Mouse (Mus musculus) cerebellum, postnatal 14 days (tissue): ENCODE results near the gene Ahsg.
A peak's percentile ranks its signal among the peaks of the same experiment; 100 is the strongest.

Experiments used
- DNase-seq, 2 experiments: peaks; one replicate each; pipeline ENCODE4 v3.0.0; 2021; ENCODE audit warnings: mixed read lengths in 2 of 2

Gene Ahsg

DNA sequence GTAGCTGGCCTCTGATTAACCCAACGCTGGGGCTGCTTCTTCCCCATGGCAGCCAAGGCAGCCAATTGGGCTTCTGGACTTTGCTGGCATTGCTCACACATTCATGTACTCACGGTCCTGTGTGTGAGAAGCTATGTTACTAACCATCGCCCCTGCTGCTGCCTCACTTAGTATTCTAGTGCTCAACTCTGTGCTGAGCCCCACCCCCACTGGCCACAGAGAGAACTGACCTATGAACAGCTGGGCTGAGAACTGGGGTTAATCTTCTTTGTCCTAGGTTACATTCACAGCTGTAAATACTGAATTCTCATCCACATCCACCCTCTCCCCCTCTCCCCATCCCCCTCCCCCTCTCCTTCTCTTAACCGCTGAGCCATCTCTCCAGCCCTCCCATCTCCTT, 2.2 kb upstream of the Ahsg start:
- DNase-seq: no peak

DNA sequence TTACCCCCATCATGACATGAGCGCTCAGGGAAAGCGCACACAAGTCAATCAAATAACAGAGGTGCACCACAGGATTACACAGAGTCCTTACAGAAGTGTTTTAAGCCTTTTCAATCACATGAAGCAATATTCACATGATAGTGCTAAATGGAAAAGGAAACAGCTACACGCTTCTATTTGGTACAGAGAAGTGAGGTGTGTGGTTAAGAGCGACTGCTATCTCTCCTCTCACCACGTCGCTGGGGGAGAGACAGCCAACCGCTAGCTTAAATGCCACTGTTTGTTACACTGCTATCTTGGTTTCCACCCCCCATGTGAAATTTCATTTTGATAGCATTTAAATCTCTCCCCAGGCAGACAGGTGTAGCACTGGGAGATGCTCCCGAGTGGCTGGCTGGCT, 1.4 kb upstream of the Ahsg start:
- no peak for DNase-seq

DNA sequence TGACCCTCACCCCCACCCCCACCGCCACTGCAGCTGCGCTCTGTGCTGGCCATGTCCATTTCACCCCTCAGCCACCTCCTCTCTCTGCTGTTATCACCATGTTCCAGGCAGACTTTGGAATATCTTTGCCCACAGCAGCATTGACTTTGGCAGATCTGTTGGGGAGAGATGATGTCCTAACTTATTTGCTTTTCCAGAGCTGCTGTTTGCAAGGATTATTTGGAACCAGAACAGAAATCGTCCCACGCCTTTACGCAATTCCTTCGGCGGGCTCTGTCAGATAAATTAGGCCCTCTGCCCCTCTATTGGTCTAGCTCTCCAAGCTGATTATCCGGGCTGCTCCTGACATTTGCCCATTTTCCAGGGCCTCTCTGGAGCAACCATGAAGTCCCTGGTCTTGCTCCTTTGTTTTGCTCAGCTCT, 667 bp downstream of the Ahsg start:
- no peak for DNase-seq

DNA sequence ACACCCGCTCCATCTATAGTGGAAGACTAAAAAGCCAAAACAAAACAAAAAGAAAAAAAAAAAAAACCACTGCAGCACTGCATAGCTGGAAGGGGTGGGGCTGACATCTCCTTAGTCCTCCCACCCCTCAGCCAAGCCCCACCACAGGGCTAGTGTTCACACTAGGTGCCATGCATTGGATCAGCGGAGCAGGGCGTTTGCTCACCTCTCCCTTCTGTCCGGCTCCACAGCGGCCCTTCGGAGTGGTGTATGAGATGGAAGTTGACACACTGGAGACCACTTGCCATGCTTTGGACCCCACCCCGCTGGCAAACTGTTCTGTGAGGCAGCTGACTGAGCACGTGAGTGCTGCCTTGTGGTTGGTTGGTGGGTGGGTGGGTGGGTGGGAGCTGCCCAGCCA, 3.0 kb downstream of the Ahsg start:
- no peak for DNase-seq

DNA sequence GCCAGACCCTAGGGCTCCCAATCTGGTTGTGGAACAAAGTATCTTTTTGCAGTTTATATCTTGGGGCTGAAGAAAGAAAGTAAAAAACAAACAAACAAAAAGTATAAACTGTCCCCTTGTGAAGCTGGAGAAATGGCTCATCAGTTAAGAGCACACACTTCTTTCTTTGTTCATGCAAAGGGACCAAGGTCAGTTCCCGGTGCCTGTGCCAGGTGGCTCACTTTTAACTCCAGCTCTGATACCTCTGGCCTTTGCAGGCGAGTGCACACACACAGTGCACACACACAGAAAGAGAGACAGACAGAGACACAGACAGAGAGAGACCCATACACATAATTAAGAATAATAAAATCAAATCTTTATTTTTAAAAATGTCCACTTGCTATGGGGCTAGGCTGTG, 5.5 kb downstream of the Ahsg start:
- DNase-seq: no peak

DNA sequence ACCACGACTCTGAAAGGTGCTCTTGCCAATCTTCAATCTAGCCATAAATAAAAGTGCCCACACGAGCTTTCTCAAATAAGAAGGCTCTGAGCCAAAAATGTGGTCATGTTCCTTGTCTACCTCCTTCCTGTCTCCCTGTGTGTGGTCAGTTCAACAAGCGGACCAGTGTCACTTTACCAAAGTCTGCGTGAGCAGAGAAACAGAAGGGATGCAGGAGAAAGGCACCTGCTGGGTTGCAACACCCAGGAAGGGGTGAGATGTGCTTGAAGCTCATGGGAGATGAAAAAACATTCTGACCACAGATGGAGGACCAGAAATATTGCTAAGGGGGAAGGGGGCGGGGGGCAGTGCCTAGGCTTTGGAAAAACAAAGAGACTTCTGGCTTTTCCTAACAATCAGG, 8.3 kb downstream of the Ahsg start:
- DNase-seq: no peak

DNA sequence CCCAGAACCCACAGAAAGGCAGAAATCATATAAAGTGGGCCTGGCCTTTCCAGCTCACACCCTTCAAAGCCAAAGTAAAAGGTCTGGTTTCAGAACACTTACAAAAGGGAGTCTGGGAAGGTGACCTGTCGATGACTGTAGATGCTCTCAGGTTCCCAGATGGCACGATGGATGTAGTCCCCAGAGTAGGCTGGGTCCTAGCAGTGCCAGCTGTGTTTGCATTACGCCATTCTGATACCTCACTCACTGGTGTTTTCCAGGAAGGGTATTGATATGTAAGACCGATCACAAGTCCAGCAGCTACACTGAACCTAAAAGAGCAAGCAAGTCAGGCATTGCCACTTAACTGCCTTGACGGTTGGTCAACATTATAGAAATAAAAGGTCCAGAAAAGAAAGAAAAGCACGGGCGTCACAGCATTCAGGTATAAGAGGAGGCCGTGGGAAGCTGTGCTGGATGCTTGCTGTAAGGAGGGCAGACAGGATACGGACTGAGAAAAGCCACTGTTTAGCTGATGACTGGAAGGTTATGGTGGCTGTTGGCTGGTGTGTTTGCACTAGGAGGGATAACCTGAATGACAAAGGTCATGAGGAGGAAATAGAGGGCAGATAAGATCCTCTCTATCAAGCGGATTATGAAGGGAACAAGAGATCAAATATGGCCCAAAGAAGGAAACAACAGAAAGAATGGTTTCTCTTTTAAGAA, 8.9 kb downstream of the Ahsg start:
- no peak for DNase-seq

DNA sequence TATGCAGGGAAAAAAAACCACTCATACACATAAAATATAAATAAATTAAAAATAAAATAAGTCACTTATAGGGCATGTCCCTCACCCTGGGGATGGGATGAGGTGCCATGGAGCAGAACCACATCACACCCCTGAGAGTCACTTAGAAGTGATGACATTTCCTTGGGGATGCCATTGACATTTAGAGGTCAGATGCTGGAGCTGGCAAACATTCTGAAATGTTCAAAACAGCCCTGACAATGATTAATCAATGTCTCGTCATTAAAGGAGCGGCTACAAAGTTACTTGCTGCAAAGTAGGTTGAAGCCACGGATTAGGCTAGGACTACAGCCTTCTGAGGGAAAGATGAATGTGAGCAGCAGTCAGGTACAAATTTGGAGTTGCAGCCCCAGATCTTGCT, 10.2 kb downstream of the Ahsg start:
- DNase-seq: no peak

DNA sequence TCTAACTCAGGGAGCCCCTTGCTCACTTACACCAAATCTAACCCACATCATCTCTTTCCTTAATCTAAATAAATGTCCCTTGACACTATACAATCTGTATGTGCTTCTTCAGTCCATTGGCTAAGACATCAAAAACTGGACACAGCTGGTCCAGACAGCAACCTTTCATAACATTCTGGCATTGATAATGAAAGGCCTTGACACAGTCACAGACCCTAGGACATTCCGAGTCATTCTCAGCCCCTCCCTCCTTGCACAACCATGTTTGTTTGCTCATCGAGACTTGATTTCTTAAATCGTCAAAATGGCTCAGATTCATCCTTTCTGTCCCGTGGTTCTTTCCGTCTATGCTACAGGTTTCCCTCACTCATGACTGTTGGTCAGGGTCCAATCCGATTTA, 18.2 kb downstream of the Ahsg start:
- DNase-seq: no peak

DNA sequence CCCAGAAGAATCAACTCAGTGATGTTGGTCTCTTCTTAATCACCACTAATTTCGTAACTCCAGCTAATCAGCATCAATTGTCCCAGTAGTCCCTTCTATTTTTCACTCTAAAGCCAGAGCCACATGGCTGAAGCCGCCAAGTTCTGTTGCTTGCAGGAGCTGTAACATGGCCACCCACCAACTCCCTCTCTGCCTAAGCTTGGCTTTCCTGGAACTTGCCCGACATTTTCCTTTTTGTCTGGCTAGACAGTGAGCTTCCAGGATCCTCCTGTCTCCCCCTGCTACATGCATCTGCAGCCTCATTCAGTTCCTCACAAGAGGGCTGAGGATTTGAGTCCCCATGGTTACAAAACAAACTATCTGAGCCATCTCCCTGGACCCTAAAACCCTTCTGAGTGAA, 20.9 kb downstream of the Ahsg start:
- peak in 1 of 2 experiments; percentile 8 for DNase-seq

DNA sequence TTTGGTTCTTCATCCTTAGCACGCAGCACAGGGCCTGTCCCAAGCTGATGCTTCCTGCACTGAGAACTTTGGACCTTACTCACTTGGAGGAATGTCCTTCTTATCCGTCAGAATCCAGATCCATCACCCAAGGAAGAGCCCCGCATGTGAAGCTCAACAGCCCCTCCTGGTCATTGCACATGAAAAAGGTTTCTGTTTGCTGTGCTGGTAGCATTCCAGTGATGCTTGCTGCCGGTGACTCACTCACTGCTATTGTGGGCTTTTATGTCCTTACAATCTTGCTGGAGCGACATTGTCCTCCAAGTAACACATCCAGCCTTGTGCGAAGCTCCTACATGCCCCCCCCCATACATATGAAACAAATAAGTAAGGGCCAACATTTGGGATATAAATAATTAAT, 21.8 kb downstream of the Ahsg start:
- DNase-seq: no peak

DNA sequence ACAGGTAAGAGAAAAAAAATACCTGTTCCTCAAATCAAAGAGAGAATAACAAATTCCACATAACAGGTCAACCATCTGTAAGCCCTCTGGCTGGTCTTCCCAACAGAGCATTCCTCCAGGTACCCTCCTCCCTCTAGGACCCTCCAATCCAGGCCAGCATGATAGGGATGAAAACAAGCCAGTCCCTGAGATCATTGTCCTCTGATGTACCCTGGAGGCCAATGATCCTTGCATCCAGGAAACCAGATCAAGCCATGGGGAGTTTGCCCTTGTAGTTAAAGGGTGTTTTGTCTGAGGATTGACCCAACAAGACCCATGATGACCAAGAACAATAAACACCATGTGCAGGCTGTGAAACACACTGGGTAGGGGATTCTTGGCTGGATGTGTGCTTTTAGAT, 23.2 kb downstream of the Ahsg start:
- no peak for DNase-seq

DNA sequence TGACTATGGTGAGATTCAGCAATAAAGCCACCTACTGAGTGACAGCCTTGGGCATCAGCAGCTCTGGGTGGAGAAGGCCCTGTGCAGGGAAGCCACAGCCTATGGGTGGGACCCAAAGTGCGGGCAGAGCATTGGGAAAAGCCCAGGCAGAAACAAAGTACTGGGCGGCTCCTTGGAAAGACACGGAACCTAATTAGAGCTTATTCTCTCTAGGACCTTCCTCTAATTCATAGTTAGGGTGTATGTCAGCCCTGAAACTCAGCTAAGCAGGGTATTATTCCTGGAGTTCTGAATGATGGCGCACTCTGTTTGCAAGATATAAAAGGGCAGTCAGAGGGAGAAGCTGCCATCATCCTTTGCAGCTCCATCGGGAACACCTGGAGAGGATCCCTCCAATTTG, 27.0 kb downstream of the Ahsg start, which contains the start of gene Fetub:
Fetub (plus strand) TSS at position 301 of the 400 bp plus-strand sequence.
- DNase-seq: no peak

DNA sequence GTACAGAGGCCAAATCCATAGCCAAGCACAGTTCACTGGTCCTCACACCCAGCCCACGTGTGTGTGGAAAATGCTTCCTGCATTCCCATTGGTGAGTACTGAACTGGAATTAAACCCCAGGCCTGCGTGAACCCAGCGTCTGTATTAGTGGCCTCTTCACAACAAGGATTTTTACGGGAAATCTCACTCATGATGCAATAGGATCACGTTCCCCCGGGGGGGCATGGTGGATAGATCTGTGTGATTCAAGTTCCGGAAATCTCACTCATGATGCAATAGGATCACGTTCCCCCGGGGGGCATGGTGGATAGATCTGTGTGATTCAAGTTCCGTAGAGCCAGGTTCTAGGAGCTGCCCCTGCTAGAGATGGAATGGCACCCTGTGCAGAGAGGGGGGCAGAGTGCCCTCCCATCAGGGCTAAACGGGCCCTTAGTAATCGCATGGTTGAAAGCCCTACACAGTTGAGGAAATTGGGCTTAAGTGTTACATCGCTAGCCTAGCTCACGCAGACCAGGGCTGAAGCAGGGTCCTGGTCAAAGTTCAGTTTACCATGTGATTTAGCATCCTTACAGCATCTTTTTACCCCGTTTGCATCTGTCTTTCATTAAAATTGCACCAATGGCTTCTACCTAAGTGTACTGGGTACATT, 27.7 kb downstream of the Ahsg start:
- DNase-seq: no peak

DNA sequence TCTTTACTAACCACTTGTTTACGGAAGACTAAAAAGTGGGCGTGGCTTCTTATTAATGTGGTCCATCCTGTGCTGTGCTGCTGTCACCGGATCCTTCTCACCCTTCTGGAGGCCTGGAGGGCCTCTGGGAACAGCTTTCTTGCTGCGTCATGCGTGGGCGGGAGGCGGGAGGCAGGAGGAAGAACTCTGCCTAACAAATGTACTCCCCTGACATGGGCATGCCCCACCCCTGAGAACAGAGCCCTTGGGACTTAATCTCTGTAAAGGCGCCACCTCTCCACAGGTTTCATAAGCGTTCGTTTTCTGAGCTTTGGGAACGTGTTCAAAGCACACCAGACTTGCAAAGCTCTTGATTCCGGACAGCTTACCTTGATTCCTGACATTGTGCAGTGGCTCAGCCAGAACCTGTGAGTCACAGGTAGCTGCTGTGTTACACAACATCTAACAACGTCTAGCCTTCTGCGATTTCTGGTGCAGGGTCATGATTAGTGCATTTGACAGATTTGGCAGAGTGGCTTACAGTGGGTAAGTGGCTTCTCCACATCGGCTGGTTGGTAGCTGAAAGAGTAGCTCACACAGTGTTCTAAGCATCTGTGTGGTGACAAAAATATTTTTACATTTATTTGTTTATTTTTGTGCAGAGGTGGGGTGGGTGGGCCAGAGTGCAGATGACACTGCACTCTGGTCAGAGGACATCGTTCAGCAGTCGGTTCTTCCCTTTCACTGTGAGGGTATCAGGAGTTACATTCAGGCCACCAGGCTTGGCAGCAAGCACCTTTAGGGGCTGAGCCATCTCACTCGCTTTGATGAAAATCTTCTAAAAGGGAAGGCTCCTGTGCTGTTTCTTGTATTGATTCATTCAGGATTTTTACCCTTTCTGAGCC, 29.1 kb downstream of the Ahsg start:
- no peak for DNase-seq

DNA sequence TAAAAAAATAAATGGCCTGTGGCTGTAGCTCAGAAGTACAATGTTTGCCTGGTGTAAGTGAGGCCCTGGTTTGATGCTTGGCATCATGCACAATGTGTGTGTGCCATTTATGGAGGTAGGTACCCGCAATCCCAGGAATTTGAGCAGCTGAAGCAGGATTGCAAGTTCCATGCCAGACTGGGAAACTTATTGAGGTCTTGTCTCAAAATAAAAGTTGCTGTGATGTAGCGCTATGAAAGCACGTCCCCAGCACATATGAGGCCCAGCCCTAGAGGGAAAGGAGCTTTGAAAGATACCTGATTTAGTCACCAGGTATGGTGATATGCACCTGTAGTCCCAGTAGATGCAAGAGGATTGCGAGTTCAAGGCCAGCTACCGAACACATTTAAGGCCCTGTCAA, 30.7 kb downstream of the Ahsg start:
- DNase-seq: no peak

DNA sequence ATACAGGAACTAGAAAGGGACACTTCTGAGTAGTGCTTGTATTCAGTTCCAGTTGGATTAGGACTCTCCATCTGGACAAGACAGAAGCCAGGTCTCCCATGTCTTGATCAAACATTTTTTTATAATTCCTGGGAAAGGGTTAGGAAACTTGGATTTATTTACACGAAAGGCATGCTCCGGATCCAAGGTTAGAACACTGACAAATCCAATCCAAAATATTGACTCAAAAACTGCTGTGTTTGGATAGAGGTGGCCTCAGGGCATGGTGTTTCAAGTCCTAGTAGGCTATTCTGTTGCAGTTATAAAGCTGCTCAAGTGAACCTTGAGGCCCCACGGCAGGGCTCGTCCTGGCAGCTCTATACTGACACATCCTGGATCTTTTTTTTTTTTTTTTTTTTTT, 31.4 kb downstream of the Ahsg start:
- DNase-seq: no peak

DNA sequence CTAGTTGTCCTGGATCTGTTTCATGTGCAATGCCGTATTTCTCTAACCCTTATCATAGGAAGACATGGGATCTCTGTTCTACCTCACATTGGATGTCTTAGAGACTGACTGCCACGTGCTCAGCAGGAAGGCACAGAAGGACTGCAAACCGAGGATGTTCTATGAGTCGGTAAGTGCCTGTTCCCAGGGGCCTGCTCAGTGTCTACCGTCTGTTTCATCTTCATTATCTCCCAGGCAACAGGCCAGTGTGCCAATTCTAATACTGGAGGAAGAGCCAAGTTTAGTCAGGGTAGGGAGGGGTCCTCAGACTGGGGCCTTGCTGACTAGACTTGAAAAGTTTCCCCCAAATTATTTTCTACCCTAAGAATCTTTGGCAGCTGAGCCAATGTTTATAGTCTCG, 38.5 kb downstream of the Ahsg start:
- peak; percentile 48 to 55 for DNase-seq

DNA sequence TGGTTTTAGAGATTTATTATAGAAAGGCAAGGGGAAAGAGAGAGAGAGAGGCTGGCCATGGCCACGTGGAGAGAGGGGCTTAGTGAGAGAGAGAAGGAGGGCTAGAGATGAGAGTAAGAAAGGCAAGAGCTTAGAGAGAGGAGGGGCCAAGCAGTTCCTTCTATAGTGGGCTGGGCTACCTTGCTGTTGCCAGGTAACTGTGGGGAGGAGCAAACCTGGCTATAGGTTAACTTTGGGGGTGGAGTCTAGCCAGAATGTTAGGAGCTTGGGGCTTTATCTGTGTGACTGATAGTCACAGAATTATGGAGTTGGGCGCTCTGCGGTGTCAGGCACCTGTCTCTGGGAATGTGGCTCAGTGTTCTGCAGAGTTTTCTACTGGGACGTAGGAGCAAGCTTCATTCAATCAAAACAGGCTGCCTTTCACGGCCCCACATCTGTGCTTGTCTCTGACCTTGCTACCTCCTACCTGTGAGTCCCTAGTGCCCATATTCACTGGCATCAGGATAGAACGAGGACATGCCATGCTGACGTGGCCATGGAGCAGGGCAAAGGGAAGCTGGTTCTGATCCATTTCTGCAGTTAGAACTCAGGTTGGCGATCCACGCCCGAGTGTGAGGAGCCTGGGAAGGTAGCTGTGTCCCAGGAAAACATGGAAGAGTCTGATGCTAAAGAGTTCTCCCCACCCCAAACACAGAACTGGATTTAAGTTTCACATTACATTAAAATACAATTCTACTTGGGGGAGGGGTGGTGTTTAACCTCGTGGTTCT, 40.5 kb downstream of the Ahsg start:
- DNase-seq: no peak

DNA sequence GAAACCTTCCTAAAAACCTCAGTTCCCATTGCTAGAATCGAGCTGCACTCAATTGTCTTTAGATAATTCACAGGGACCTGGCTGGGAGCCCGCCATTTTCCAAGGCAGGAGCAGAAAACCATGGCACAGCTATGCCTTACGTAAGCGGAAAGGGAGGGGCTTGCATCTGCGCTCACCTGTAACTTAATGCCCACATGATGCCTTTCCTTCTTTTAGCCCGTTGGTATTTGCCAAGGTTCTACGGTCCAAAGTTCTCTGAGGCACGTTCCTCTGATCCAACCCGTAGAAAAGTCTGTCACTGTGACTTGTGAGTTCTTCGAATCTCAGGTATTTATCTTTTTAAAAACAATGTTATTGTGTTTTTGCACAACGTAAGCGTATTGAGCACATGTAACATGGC, 46.6 kb downstream of the Ahsg start:
- DNase-seq: no peak

DNA sequence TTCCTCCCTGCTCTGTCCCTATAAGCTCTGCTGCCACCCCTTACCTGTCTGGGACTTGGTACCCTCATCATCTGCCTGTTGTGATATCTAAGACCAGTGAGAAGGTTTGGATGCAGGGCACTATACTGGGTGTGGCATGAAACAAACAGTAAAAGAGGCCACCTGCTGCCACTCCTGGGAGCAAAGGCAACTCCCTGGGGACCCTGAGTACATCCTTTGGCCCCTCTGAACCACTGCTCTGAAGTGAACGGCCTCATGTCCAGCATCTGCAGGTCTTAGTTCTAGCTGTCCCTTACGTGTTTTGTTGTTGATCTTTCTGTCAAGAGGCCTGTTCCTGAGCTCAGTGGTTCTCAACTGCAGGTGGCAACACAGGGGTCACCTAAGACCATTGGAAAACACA, 47.5 kb downstream of the Ahsg start:
- DNase-seq: no peak

DNA sequence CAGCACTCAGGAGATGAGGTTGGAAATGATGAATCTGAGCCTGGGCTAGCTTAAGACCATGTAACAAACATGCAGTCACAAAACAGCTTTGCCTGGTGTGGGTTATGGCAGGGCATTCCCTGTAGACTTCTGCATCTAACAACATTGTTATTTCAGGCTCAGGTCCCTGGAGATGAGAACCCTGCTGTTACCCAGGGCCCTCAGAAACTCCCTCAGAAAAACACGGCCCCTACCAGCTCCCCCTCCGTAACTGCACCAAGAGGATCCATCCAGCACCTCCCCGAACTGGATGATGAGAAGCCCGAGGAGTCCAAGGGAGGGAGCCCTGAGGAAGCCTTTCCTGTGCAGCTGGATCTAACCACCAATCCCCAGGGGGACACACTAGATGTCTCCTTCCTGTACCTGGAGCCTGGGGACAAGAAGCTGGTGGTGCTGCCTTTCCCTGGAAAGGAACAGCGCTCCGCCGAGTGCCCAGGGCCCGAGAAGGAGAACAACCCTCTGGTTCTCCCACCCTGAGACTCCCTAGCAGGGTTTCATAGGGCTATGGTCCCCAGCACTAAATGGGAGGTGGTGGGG, 48.1 kb downstream of the Ahsg start:
- DNase-seq: no peak
